Mouse (Mus musculus) heart, embryonic 13.5 days (tissue): ENCODE measurements at regions not wholly inside any gene's neighbourhood (a gene's known extent, or its start where the extent isn't known, plus 50 kb on each side); places are given as distances from the start of the nearest gene placed in this dataset.

Experiments
- ATAC-seq: fragments of 200-750 bp; cut with Nextera tagmentation; 2 replicates; pipeline ENCODE4 v1.8.0; 2017; ENCODE audit warnings: moderate TSS enrichment; ENCODE audit not compliant: insufficient number of reproducible peaks, low FRiP score, low TSS enrichment; ENCODE audit errors: extremely low read depth
- H3K27ac ChIP-seq: fragments of 300-500 bp; sonication (generic); replicated peaks from 2 replicates; pipeline ENCODE4 v1.5.1; 2015; ENCODE audit warnings: moderate library complexity, mild to moderate bottlenecking, inconsistent platforms
- H3K27me3 ChIP-seq: fragments of 300-500 bp; sonication (generic); replicated peaks from 2 replicates; pipeline ENCODE4 v1.6.1; 2015; ENCODE audit warnings: mild to moderate bottlenecking, inconsistent platforms
- H3K36me3 ChIP-seq: fragments of 300-500 bp; sonication (generic); 2 replicates; pipeline ENCODE4 v1.6.1; 2015; ENCODE audit warnings: mild to moderate bottlenecking, inconsistent platforms
- H3K4me1 ChIP-seq: fragments of 300-500 bp; sonication (generic); 2 replicates; pipeline ENCODE4 v1.6.1; 2015; ENCODE audit warnings: inconsistent platforms
- H3K4me2 ChIP-seq: fragments of 300-500 bp; sonication (generic); 2 replicates; pipeline ENCODE4 v1.6.1; 2015; ENCODE audit warnings: inconsistent platforms, mild to moderate bottlenecking, moderate library complexity
- H3K4me3 ChIP-seq: fragments of 300-500 bp; sonication (generic); 2 replicates; pipeline ENCODE4 v1.5.1; 2015; ENCODE audit warnings: moderate library complexity, mild to moderate bottlenecking, inconsistent platforms
- H3K9ac ChIP-seq: fragments of 300-500 bp; sonication (generic); 2 replicates; pipeline ENCODE4 v1.6.1; 2015; ENCODE audit warnings: inconsistent platforms, mild to moderate bottlenecking, moderate library complexity
- H3K9me3 ChIP-seq: fragments of 300-500 bp; sonication (generic); 2 replicates; pipeline ENCODE4 v1.6.1; 2016; ENCODE audit warnings: inconsistent platforms
- WGBS: fragments of 180-500 bp; shearing (Covaris S2); methylation state at CpG from one replicate; pipeline ENCODE4 v1.1.7; 2015; ENCODE audit warnings: mixed read lengths; 5-methylcytosine and 5-hydroxymethylcytosine counted together

- Histone ChIP-seq H3K4me1 (no peaks in the 10 kb centered on the region), H3K27me3 (no peaks in the 10 kb centered on the region), H3K4me2 (no peak overlapping the region), H3K27ac (no peak overlapping the region), H3K36me3 (no peaks in the 10 kb centered on the region), H3K9me3 (no peaks in the 10 kb centered on the region), H3K9ac (no peak overlapping the region), H3K4me3 (no peak overlapping the region)
- WGBS, result 64% methylated on average over 4 of the region's 4 CpGs
- no peak for ATAC-seq
Observed at GRCm38 (mm10) chr6:11720274-11720673, 187.0 kb downstream of the Ndufa4 start.

DNA sequence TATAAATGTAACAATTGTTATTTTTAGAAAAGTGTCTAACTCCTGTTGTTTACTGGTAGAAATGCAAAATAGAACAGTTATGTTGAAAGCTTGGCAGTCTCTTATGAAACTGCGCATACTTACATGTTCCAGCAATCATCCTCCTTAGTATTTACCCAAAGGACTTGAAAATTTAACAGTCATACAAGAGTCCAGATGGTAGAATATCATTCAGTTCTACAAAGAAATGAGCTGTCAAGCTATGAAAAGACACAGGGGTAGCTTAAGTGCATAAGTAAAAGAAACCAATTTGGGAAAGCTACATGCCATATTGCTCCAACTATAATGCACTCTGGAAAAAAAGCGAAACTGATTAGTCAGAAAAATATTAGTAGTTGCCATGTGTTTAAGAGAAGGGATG, 196.7 kb downstream of the Ndufa4 start:
- 81% methylated on average over 2 of the region's 2 CpGs for WGBS
- no peaks in the 10 kb centered on the region for H3K4me1 ChIP-seq
- 0 out of 2 replicates have a peak, but pooled peaks cover 3% of the 10 kb centered on the region for H3K9me3 ChIP-seq
- no peak overlapping the region for H3K4me2 ChIP-seq
- no peaks in the 10 kb centered on the region for H3K36me3 ChIP-seq
- H3K27ac ChIP-seq, result no peak overlapping the region
- no peak overlapping the region for H3K4me3 ChIP-seq
- H3K9ac ChIP-seq, result no peak overlapping the region
- ATAC-seq, result no peak
- H3K27me3 ChIP-seq, result no peaks in the 10 kb centered on the region

DNA sequence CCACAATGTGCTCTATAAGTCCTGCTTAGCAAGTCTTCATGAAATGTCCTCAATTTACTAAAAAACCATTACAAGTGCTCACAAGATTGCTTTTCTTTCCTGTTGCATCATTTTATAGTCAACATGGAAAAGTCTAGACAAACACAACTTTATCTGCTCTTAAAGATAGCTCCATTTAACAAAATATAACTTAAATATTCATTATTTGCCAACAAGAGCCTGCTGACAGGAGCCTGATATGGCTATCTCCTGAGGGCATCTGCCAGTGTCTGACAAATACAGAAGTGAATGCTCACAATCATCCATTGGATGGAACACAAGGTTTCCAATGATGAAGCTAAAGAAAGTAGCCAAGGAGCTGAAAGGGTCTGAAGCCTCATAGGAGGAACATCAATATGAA, 197.8 kb downstream of the Ndufa4 start:
- Histone ChIP-seq H3K4me2 (no peak overlapping the region), H3K27me3 (no peaks in the 10 kb centered on the region), H3K36me3 (no peaks in the 10 kb centered on the region), H3K27ac (no peak overlapping the region), H3K4me3 (no peak overlapping the region), H3K9me3 (0 out of 2 replicates have a peak, but pooled peaks cover 3% of the 10 kb centered on the region), H3K4me1 (no peaks in the 10 kb centered on the region), H3K9ac (no peak overlapping the region)
- ATAC-seq, result no peak
